Mouse (Mus musculus) c-Kit-positive CD71-positive TER-119-positive erythroid progenitor cells, embryonic 14.5 days (primary cell): Measurements from ENCODE around the gene Zfp169.

Experiments
- DNase-seq: peaks from one replicate; pipeline ENCODE4 v3.0.0-alpha.2; 2013; ENCODE audit warnings: low spot score

The Zfp169 gene

GRCm38 (mm10) chr13:48515861-48516260, 2.6 kb upstream of the Zfp169 start:
- no peak for DNase-seq

- no peak for DNase-seq
Measured at GRCm38 (mm10) chr13:48508661-48509060, 4.6 kb downstream of the Zfp169 start.

- DNase-seq, result no peak
Measured at GRCm38 (mm10) chr13:48502422-48502821, 10.8 kb downstream of the Zfp169 start.

- DNase-seq, result no peak
Measured at GRCm38 (mm10) chr13:48498676-48499075, 14.6 kb downstream of the Zfp169 start.

- peak; percentile 26 for DNase-seq
Measured at GRCm38 (mm10) chr13:48497693-48498221, 15.5 kb downstream of the Zfp169 start.

GRCm38 (mm10) chr13:48493183-48493582, 20.1 kb downstream of the Zfp169 start:
- DNase-seq, result no peak

GRCm38 (mm10) chr13:48490396-48491182, 22.7 kb downstream of the Zfp169 start:
- DNase-seq, result no peak

GRCm38 (mm10) chr13:48483606-48484005, 29.6 kb downstream of the Zfp169 start:
- DNase-seq, result no peak

GRCm38 (mm10) chr13:48468656-48469180, 44.5 kb downstream of the Zfp169 start:
- no peak for DNase-seq

- no peak for DNase-seq
Measured at GRCm38 (mm10) chr13:48466186-48466585, 47.1 kb downstream of the Zfp169 start.

- peak; percentile 27 for DNase-seq
Measured at GRCm38 (mm10) chr13:48464170-48464569, 49.1 kb downstream of the Zfp169 start.

- DNase-seq, result no peak
Measured at GRCm38 (mm10) chr13:48459280-48459679, 54.0 kb downstream of the Zfp169 start.

- DNase-seq, result no peak
Measured at GRCm38 (mm10) chr13:48448119-48448518, 65.1 kb downstream of the Zfp169 start.

- DNase-seq, result peak; percentile 6
Measured at GRCm38 (mm10) chr13:48443996-48444395, 69.3 kb downstream of the Zfp169 start.

- DNase-seq, result no peak
Measured at GRCm38 (mm10) chr13:48438321-48438720, 74.9 kb downstream of the Zfp169 start.
